Mouse (Mus musculus): Measurements from ENCODE around the gene Bend5.

Bend5 gene

DNA sequence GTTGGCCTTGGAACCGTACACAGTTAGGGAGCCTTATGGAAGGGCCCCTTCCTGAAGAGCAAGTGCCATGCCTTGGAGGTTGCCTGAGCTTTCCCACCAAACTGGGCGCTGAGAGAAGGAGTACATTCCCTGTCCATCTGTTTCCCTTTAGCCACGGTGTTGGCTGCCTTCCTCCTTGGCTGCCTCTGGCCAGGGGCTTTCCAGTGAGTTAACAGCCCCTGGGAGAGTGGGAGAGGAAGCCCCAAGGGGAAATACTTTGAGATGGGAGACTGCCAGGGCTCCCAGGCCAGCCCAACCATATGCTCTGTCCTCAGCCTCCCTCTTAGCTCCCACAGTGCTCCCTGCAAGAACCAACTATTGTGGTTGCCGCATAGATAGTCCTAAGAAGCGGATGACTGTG, 70.4 kb downstream of the Bend5 start:
- DNase-seq (ENCODE audit: low spot score in 2 of 2), result no peak

DNA sequence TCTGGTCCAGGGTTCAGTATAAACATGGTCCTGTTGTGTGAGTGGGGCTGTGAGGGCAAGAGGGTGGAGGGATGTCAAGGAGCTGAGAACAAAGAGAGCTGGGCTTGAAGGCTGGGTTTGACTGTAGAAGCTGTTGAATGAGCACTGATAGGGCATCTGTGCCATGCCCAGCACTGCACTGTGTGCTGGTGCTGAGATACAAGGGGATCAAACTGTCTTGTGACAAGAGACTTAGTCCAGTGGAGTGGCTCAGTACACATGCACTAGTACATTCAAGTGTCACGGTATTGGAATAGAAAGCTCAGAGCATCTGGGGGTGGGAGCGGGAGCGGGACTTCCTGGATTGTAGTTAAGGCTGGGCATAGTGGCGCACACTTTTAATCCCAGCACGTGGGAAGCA, 71.4 kb downstream of the Bend5 start:
- no peak for DNase-seq (ENCODE audit: low spot score in 2 of 2)

DNA sequence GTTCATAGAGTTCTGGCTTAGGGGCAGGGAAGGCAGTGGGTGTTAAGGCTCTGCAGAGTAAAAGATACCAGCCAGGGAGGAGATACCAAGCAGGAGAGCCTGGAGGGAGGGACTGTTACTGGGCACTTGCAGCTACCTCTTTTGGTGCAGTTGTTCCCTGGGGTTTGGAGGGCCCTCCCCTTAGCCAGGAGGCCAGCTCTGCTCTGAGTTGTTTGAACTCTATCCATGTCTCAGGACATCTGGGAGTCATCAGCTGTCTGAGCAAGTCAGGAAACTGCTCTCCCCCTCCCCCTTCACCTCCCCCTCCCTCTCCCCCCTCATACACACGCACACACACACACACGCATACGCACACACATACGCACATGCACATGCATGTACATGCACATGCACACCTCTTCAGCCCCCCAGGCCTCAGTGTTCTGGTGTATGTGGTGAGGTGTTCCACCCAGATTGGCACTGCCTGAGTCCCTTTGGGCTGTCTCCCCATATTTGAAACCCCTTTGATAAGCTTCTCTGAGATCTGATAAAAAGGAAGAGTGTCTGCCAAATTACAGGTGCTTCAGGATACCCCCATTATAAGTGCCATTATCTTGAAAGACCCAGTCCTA, 72.5 kb downstream of the Bend5 start:
- DNase-seq (ENCODE audit: low spot score in 2 of 2), result no peak

DNA sequence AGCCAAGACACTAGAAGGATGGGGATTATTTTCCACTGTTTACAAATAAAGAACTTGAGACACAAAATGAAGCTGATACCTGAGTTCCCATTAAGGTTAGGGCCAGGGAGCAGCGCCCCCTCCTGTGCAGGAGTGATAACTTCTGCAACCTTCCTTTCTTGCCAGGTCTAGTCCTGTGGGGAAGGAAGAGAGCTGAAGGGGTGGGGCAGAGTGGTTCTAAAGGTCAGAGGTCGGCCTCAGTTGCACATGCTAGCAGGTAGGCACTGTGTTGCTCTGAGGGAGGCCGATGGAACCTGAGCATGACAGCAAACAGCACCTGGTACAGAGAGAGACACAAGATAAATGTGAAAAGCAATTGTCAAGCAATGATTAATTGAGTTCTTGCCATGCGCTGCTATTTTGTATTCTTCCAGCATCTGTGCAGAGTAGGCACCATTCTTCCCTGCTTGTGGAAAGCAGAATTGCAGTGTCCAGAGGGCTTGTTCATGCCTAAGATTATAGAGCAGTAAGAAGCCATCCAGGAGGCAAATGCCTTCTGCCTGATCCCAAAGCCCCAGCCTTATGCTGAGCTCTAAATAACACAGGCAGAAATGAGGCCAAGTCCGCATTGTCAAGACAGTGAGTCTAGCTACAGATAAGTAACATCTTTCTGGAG, 79.1 kb downstream of the Bend5 start:
- no peak for DNase-seq (ENCODE audit: low spot score in 2 of 2)

DNA sequence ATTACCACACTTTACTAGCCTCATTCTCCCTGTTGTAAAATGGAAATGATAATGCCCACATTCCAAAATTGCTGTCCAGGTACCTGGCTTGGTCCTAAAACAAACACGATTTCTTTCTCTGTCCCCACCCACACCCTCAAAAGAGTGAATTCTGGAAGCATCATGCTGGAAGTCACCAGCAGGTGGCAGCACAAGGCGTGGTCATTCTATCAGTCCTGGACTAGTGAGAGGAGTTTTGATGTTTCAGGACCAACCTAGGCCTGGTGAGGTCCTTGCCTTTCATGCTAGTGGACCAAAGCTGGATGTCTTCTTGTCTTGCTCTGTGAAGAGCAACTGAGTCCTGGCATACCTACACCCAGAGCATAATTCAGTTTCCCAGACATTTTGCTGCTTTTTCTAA, 81.1 kb downstream of the Bend5 start:
- DNase-seq (ENCODE audit: low spot score in 2 of 2), result peak; percentile 23 to 57

DNA sequence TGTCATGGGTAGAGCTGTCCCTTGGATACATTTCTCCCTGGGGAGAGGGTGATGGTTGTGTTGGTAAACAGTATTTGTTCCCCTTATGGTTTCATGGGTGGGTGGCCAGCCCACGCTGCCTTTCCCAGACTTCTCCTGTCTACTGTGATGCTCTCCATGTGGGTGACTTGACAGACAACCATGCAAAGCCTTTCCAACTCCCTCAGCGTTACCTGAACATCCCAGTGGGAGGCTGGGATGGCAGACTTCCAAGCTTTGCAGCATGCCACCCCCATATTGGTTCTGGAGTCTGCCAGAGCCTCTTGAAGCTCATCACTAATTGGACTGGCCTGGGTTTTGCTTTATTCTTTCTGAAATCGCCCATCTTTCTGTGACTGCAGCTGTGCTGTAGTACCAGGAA, 83.9 kb downstream of the Bend5 start:
- no peak for DNase-seq (ENCODE audit: low spot score in 2 of 2)

DNA sequence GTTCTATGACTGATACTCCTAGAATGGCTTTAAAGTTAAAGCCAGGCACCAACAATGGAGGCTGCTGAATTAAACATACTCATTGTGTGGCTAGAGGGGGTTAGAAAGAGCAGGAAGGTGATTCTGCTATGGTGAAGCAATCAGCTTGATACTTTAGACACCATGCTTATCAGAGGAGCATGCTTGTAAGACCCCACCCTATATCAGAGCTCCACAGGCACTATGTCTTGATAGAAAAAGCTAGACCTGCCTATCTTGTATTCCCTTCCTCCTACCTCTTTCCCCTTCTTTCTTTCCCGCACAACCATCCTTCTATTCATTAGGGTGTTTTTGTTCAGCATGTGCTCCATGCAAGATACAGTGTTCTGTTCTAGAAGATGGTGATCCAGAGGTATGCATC, 86.6 kb downstream of the Bend5 start:
- DNase-seq (ENCODE audit: low spot score in 2 of 2), result no peak

DNA sequence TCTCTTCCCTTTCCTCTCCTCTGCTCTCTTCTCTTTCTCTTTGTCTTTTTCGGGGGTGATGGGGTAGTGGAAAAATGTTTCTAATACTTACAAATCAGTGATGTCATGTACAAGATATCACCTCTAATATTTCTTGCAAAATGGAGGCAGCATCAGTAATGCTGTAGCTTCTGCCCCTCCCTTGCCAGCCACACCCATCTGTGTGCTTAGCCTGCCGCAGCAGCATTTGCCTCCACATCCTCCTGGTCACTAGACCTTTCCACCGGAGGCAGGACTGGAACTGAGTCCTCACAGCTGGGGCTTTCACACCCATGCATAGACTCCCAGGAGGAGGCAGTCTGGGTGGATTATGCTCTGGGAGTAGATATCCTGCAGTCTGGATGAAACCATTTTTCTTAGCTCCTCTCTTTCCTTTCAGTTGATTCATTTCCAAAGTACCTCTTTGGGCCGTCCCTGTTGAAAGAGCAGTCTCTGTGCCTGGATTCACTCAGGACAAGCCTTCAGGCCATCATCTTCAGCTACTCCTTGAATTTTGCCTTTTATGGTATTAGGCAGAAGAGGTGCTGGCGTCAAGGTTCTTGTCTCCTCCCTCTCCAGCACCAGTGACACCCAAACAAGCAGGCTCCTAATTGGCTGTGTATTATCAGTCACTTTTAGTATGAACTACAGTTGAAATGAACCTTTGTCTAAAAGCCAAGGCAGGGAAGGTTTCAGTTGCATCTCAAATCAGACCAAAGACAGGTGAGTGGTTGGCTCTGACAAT, 88.3 kb downstream of the Bend5 start:
- no peak for DNase-seq (ENCODE audit: low spot score in 2 of 2)

DNA sequence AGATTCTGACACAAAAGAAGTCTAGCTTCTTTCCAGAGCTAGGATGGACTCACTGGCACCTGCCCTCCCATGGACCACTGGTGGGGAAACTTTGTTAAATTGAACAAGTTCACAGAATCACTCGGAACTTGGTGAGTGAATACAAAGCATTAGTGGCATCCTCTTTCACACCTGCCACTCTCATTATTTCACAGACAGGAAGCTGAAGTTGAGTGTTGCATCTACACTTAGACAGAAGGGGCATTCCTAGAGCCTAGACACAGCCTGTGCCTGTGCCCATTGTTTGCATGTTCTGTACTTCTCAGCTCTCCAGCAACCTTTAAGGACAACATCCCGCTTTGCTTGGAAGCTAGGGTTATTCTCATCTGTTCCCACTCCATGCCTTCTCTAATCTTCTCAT, 90.1 kb downstream of the Bend5 start:
- DNase-seq (ENCODE audit: low spot score in 2 of 2), result no peak
